Mouse (Mus musculus) CH12.LX (cell line): ENCODE data around the gene Tas1r3. TPM values are rescaled to one million over a fixed set of nuclear protein-coding genes. Genes with fewer than 3 reads are reported as not detected.

Experiments
- DNase-seq: peaks from one replicate; pipeline ENCODE4 v3.0.0-alpha.2; 2013; ENCODE audit errors: extremely low read depth
- H3K27ac ChIP-seq: 2 replicates; pipeline ENCODE4 v1.5.1; 2012; ENCODE audit warnings: low read depth, mild to moderate bottlenecking, control low read depth, moderate library complexity; ENCODE audit not compliant: insufficient read depth
- H3K27me3 ChIP-seq: replicated peaks from 2 replicates; pipeline ENCODE3; 2012; ENCODE audit warnings: inconsistent platforms
- H3K36me3 ChIP-seq, 2 experiments: replicated peaks in 1 of 2; 2 replicates each; pipeline versions ENCODE3 to v1.6.1; 2012; ENCODE audit warnings: inconsistent platforms in 1 of 2, low read length in 1 of 2, mild to moderate bottlenecking in 1 of 2, mixed read lengths in 1 of 2, moderate library complexity in 1 of 2; ENCODE audit not compliant: control insufficient read depth in 1 of 2, insufficient read depth in 1 of 2
- H3K4me1 ChIP-seq, 2 experiments: 2 replicates each; pipeline ENCODE4 v1.6.1; 2012; ENCODE audit warnings: inconsistent platforms in 1 of 2, moderate library complexity in 1 of 2; ENCODE audit not compliant: insufficient read depth in 2 of 2, control insufficient read depth in 1 of 2
- H3K4me2 ChIP-seq: 2 replicates; pipeline ENCODE4 v1.6.1; 2012; ENCODE audit warnings: low read depth, mild to moderate bottlenecking, control low read depth; ENCODE audit not compliant: poor library complexity, insufficient read depth, severe bottlenecking
- H3K4me3 ChIP-seq, 3 experiments: fragments of 150-350 bp in 1 of 3; sonication (generic) in 1 of 3; replicated peaks in 1 of 3; 2 replicates each; pipeline versions ENCODE3 to v1.5.1; 2011 to 2012; ENCODE audit warnings: low read depth in 2 of 3, low read length in 2 of 3, mild to moderate bottlenecking in 2 of 3, moderate library complexity in 2 of 3, control low read depth in 1 of 3, improper control_type of control experiment in 1 of 3, inconsistent platforms in 1 of 3, mixed read lengths in 1 of 3; ENCODE audit not compliant: poor library complexity in 1 of 3
- H3K79me2 ChIP-seq: replicated peaks from 2 replicates; pipeline ENCODE4 v1.6.1; 2012; ENCODE audit warnings: mild to moderate bottlenecking, moderate library complexity; ENCODE audit not compliant: control insufficient read depth, poor library complexity, insufficient read depth, severe bottlenecking; ENCODE audit errors: extremely low read depth
- H3K9ac ChIP-seq: 2 replicates; pipeline ENCODE4 v1.6.1; 2012; ENCODE audit warnings: low read depth, mild to moderate bottlenecking, control low read depth, moderate library complexity; ENCODE audit not compliant: insufficient read depth
- H3K9me3 ChIP-seq: replicated peaks from 2 replicates; pipeline ENCODE3; 2012; ENCODE audit warnings: low read length, inconsistent platforms, mixed read lengths
- BHLHE40 ChIP-seq: IDR thresholded peaks from 2 replicates; pipeline ENCODE4 v1.6.1; 2011; ENCODE audit warnings: mild to moderate bottlenecking, low read depth, low read length, improper control_type of control experiment
- CHD1 ChIP-seq: IDR thresholded peaks from 2 replicates; pipeline ENCODE4 v1.6.1; 2012; ENCODE audit warnings: low read depth, low read length, improper control_type of control experiment, inconsistent platforms
- CHD2 ChIP-seq: IDR thresholded peaks from 2 replicates; pipeline ENCODE4 v1.6.1; 2011; ENCODE audit warnings: low read length, improper control_type of control experiment
- CTCF ChIP-seq, 2 experiments: IDR thresholded peaks in 1 of 2; conservative IDR thresholded peaks in 1 of 2; 2 replicates each; pipeline ENCODE4 v1.5.1; 2011 to 2012; ENCODE audit warnings: low read depth in 2 of 2, low read length in 2 of 2, improper control_type of control experiment in 1 of 2, inconsistent platforms in 1 of 2, mild to moderate bottlenecking in 1 of 2, moderate library complexity in 1 of 2
- EP300 ChIP-seq: IDR thresholded peaks from 2 replicates; pipeline ENCODE4 v1.6.1; 2011; ENCODE audit warnings: low read length, improper control_type of control experiment
- ETS1 ChIP-seq: conservative IDR thresholded peaks from 2 replicates; pipeline ENCODE4 v1.6.1; 2012; ENCODE audit warnings: low read depth, mild to moderate bottlenecking, inconsistent platforms, low read length, improper control_type of control experiment, moderate library complexity
- HCFC1 ChIP-seq: IDR thresholded peaks from 2 replicates; pipeline ENCODE4 v1.6.1; 2012; ENCODE audit warnings: low read depth, mild to moderate bottlenecking, inconsistent platforms, low read length, improper control_type of control experiment
- IRF4 ChIP-seq: IDR thresholded peaks from 2 replicates; pipeline ENCODE4 v1.6.1; 2014; ENCODE audit warnings: low read depth, mild to moderate bottlenecking, inconsistent platforms, low read length, improper control_type of control experiment
- KAT2A ChIP-seq: IDR thresholded peaks from 2 replicates; pipeline ENCODE4 v1.6.1; 2012; ENCODE audit warnings: low read length, improper control_type of control experiment, inconsistent platforms; ENCODE audit not compliant: insufficient replicate concordance
- MAX ChIP-seq: IDR thresholded peaks from 2 replicates; pipeline ENCODE4 v1.6.1; 2011; ENCODE audit warnings: low read length, improper control_type of control experiment
- MYC ChIP-seq: IDR thresholded peaks from 2 replicates; pipeline ENCODE4 v1.6.1; 2011; ENCODE audit warnings: low read depth, mild to moderate bottlenecking, improper control_type of control experiment, low read length
- NELFE ChIP-seq: IDR thresholded peaks from 2 replicates; pipeline ENCODE4 v1.6.1; 2011; ENCODE audit warnings: low read depth, low read length, improper control_type of control experiment
- NRF1 ChIP-seq: IDR thresholded peaks from 2 replicates; pipeline ENCODE4 v1.6.1; 2014; ENCODE audit warnings: low read depth, mild to moderate bottlenecking, inconsistent platforms, low read length, improper control_type of control experiment, moderate library complexity
- PAX5 ChIP-seq: IDR thresholded peaks from 2 replicates; pipeline ENCODE4 v1.6.1; 2012; ENCODE audit warnings: low read length, inconsistent platforms, mixed read lengths
- POLR2A ChIP-seq: IDR thresholded peaks from 2 replicates; pipeline ENCODE4 v1.6.1; 2011; ENCODE audit warnings: low read depth, mild to moderate bottlenecking, improper control_type of control experiment, low read length
- POLR2AphosphoS2 ChIP-seq: IDR thresholded peaks from 2 replicates; pipeline ENCODE4 v1.6.1; 2011; ENCODE audit warnings: low read depth, low read length, improper control_type of control experiment
- RAD21 ChIP-seq: IDR thresholded peaks from 2 replicates; pipeline ENCODE4 v1.6.1; 2011; ENCODE audit warnings: low read depth, mild to moderate bottlenecking, low read length, improper control_type of control experiment, moderate library complexity
- RCOR1 ChIP-seq: conservative IDR thresholded peaks from 2 replicates; pipeline ENCODE4 v1.6.1; 2012; ENCODE audit warnings: low read depth, mild to moderate bottlenecking, inconsistent platforms, low read length, improper control_type of control experiment
- SMC3 ChIP-seq: IDR thresholded peaks from 2 replicates; pipeline ENCODE4 v1.6.1; 2011; ENCODE audit warnings: low read depth, low read length, improper control_type of control experiment
- TBP ChIP-seq: conservative IDR thresholded peaks from 2 replicates; pipeline ENCODE4 v1.6.1; 2011; ENCODE audit warnings: low read depth, low read length, improper control_type of control experiment
- TCF12 ChIP-seq: IDR thresholded peaks from 2 replicates; pipeline ENCODE4 v1.6.1; 2014; ENCODE audit warnings: low read depth, mild to moderate bottlenecking, inconsistent platforms, low read length, improper control_type of control experiment
- UBTF ChIP-seq: IDR thresholded peaks from 2 replicates; pipeline ENCODE4 v1.6.1; 2012; ENCODE audit warnings: low read depth, mild to moderate bottlenecking, inconsistent platforms, low read length, improper control_type of control experiment, moderate library complexity
- USF1 ChIP-seq: IDR thresholded peaks from 2 replicates; pipeline ENCODE4 v1.6.1; 2014; ENCODE audit warnings: low read depth, mild to moderate bottlenecking, inconsistent platforms, low read length, improper control_type of control experiment
- USF2 ChIP-seq: conservative IDR thresholded peaks from 2 replicates; pipeline ENCODE4 v1.6.1; 2011; ENCODE audit warnings: low read depth, low read length, improper control_type of control experiment
- ZKSCAN1 ChIP-seq: IDR thresholded peaks from 2 replicates; pipeline ENCODE4 v1.6.1; 2012; ENCODE audit warnings: low read depth, inconsistent platforms, low read length, improper control_type of control experiment, borderline replicate concordance
- ZNF384 ChIP-seq: IDR thresholded peaks from 2 replicates; pipeline ENCODE4 v1.6.1; 2012; ENCODE audit warnings: low read depth, low read length, improper control_type of control experiment, inconsistent platforms
- dilution Hi-C: fragments of 300-500 bp; cut with MboI; formaldehyde crosslinking; loops from 2 replicates; pipeline ENCODE4 v1.14.3; 2020; ENCODE audit warnings: low sequenced_read_pairs; ENCODE audit not compliant: extremely low pct_unique_long_range_greater_than_20kb, extremely low pct_ligation_motif_present
- in situ Hi-C: fragments of 300-500 bp; cut with MboI; formaldehyde crosslinking; loops from 3 replicates; pipeline ENCODE4 v1.14.3; 2019; ENCODE audit warnings: low sequenced_read_pairs, low pct_ligation_motif_present, low pct_unique_long_range_greater_than_20kb, mixed read lengths
- polyA plus RNA-seq: library from polyadenylated mRNA; unstranded; fragments of >175 nt; gene quantifications from 2 replicates; pipeline ENCODE4 v1.2.1, GENCODE M21; 2012; ENCODE audit warnings: low read depth; ENCODE audit not compliant: insufficient read length
- total RNA-seq, 2 experiments: library from RNA; depleted of rRNA; stranded (reverse); fragments of 300-350 nt in 1 of 2; fragments of >200 nt in 1 of 2; gene quantifications; 2 replicates each; pipeline ENCODE4 v1.2.3; 2012 to 2014

The Tas1r3 gene
- total and polyA plus RNA-seq, 3 experiments = 0.15 to 0.89 (median 0.47) TPM

GRCm38 (mm10) chr4:155908281-155908680 is 45.1 kb upstream of the Tas1r3 start:
- peaks cover 15 to 46% of the 10 kb centered on the region in 2 experiments for H3K36me3 ChIP-seq
- no peaks in the 10 kb centered on the region for H3K27me3 ChIP-seq
- dilution Hi-C loops = no loop called here
- no peak for DNase-seq
- no peak overlapping the region for H3K4me3 ChIP-seq
- 0 out of 4 replicates have a peak, but pooled peaks cover 0 to 2% of the 10 kb centered on the region in 2 experiments for H3K4me1 ChIP-seq
- H3K4me2 ChIP-seq = no peak overlapping the region
- TF ChIP-seq EP300 (no peak), CHD1 (no peak), POLR2A (no peak), KAT2A (no peak), ZKSCAN1 (no peak), NRF1 (no peak), USF1 (no peak), SMC3 (no peak), UBTF (no peak), ZNF384 (no peak), PAX5 (no peak), ETS1 (no peak), RCOR1 (no peak), BHLHE40 (no peak), MYC (no peak), HCFC1 (no peak), TBP (no peak), MAX (no peak), CHD2 (no peak), IRF4 (no peak)
- H3K79me2 ChIP-seq = no peaks in the 10 kb centered on the region
- in situ Hi-C loops = no loop called here
- no peak overlapping the region for H3K27ac ChIP-seq
- no peaks in the 10 kb centered on the region for H3K9me3 ChIP-seq
- no peak overlapping the region for H3K9ac ChIP-seq

- peaks cover 26 to 58% of the 10 kb centered on the region in 2 experiments for H3K36me3 ChIP-seq
- H3K4me3 ChIP-seq = no peak overlapping the region
- H3K4me2 ChIP-seq = no peak overlapping the region
- TF ChIP-seq EP300 = no peak
- TF ChIP-seq HCFC1 = no peak
- TF ChIP-seq CHD1 = no peak
- no peak for TF ChIP-seq UBTF
- TF ChIP-seq NRF1 = no peak
- TF ChIP-seq RAD21 = no peak
- TF ChIP-seq TCF12 = no peak
- no peak for TF ChIP-seq RCOR1
- TF ChIP-seq CHD2 = no peak
- no peak for TF ChIP-seq NELFE
- TF ChIP-seq CTCF (conservative IDR thresholded peaks at IDR 0.05 in 1 of 2, IDR thresholded peaks at IDR 0.05 in 1 of 2; ENCODE audit: low read depth in 2 of 2, low read length in 2 of 2) = no peak
- no peak for TF ChIP-seq USF2
- TF ChIP-seq POLR2AphosphoS2 = no peak
- no peaks in the 10 kb centered on the region for H3K79me2 ChIP-seq
- dilution Hi-C loops = no loop called here
- 0 out of 4 replicates have a peak, but pooled peaks cover 0 to 2% of the 10 kb centered on the region in 2 experiments for H3K4me1 ChIP-seq
- no peak overlapping the region for H3K9ac ChIP-seq
- DNase-seq = no peak
- no peak overlapping the region for H3K27ac ChIP-seq
- no peaks in the 10 kb centered on the region for H3K9me3 ChIP-seq
- H3K27me3 ChIP-seq = no peaks in the 10 kb centered on the region
- in situ Hi-C loops = no loop called here
Measured at GRCm38 (mm10) chr4:155907003-155907402, 43.8 kb upstream of the Tas1r3 start.
